Mouse (Mus musculus) neural tube, embryonic 13.5 days (tissue): ENCODE measurements around the gene Tmeff1. TPM values are rescaled to one million over a fixed set of nuclear protein-coding genes. Genes with fewer than 3 reads are reported as not detected.

ENCODE experiments used
- ATAC-seq: fragments of 200-750 bp; cut with Nextera tagmentation; 2 replicates; pipeline ENCODE4 v1.8.0; 2017; ENCODE audit warnings: low read depth, mild to moderate bottlenecking, moderate TSS enrichment, moderate library complexity
- H3K27ac ChIP-seq: fragments of 300-500 bp; sonication (generic); replicated peaks from 2 replicates; pipeline ENCODE4 v1.5.1; 2015; ENCODE audit warnings: moderate library complexity, mild to moderate bottlenecking, inconsistent platforms
- H3K27me3 ChIP-seq: fragments of 300-500 bp; sonication (generic); 2 replicates; pipeline ENCODE4 v1.6.1; 2015; ENCODE audit warnings: mild to moderate bottlenecking, inconsistent platforms
- H3K36me3 ChIP-seq: fragments of 300-500 bp; sonication (generic); 2 replicates; pipeline ENCODE4 v1.6.1; 2015; ENCODE audit warnings: mild to moderate bottlenecking, inconsistent platforms
- H3K4me1 ChIP-seq: fragments of 300-500 bp; sonication (generic); replicated peaks from 2 replicates; pipeline ENCODE4 v1.6.1; 2015; ENCODE audit warnings: inconsistent platforms
- H3K4me2 ChIP-seq: fragments of 300-500 bp; sonication (generic); 2 replicates; pipeline ENCODE4 v1.6.1; 2015; ENCODE audit warnings: inconsistent platforms, mild to moderate bottlenecking, moderate library complexity
- H3K4me3 ChIP-seq: fragments of 300-500 bp; sonication (generic); 2 replicates; pipeline ENCODE4 v1.5.1; 2015; ENCODE audit warnings: mild to moderate bottlenecking, inconsistent platforms
- H3K9ac ChIP-seq: fragments of 300-500 bp; sonication (generic); 2 replicates; pipeline ENCODE4 v1.6.1; 2015; ENCODE audit warnings: moderate library complexity, mild to moderate bottlenecking, inconsistent platforms
- H3K9me3 ChIP-seq: fragments of 300-500 bp; sonication (generic); 2 replicates; pipeline ENCODE4 v1.6.1; 2016; ENCODE audit warnings: inconsistent platforms
- WGBS: fragments of 180-500 bp; shearing (Covaris S2); methylation state at CpG from one replicate; pipeline ENCODE4 v1.1.7; 2015; 5-methylcytosine and 5-hydroxymethylcytosine counted together
- polyA plus RNA-seq: library from polyadenylated mRNA; unstranded; fragments of >200 nt; fragmentation: Nextera tagmentation; extraction: Ambion mirVana; gene quantifications from 2 replicates; pipeline ENCODE4 v1.2.1, GENCODE M21; 2015

The Tmeff1 gene
- polyA plus RNA-seq, 1 experiment from 2014 or later = 315 TPM

GRCm38 (mm10) chr4:48579475-48580110 is 5.4 kb upstream of the Tmeff1 start:
- peaks cover 26% of the 10 kb centered on the region for H3K4me1 ChIP-seq
- no peaks in the 10 kb centered on the region for H3K9me3 ChIP-seq
- no peak overlapping the region for H3K4me2 ChIP-seq
- H3K27ac ChIP-seq = no peak overlapping the region
- no peak overlapping the region for H3K9ac ChIP-seq
- no peak overlapping the region for H3K4me3 ChIP-seq
- no peaks in the 10 kb centered on the region; the same call in 1 of the 2 replicates for H3K27me3 ChIP-seq
- no peak for ATAC-seq
- H3K36me3 ChIP-seq = no peaks in the 10 kb centered on the region
- 56% methylated on average over 6 of the region's 6 CpGs for WGBS

GRCm38 (mm10) chr4:48581201-48581600 is 3.8 kb upstream of the Tmeff1 start:
- Histone ChIP-seq H3K27me3 (no peaks in the 10 kb centered on the region), H3K4me1 (peaks cover 26% of the 10 kb centered on the region), H3K36me3 (no peaks in the 10 kb centered on the region), H3K4me2 (no peak overlapping the region), H3K9ac (0 out of 2 replicates have a peak overlapping the region, but pooled peaks have one; percentile 17), H3K27ac (no peak overlapping the region), H3K9me3 (no peaks in the 10 kb centered on the region), H3K4me3 (no peak overlapping the region)
- no peak for ATAC-seq
- WGBS = 18% methylated on average over 2 of the region's 2 CpGs

- no peak overlapping the region for H3K4me2 ChIP-seq
- no peaks in the 10 kb centered on the region for H3K9me3 ChIP-seq
- no peaks in the 10 kb centered on the region for H3K36me3 ChIP-seq
- H3K27me3 ChIP-seq = no peaks in the 10 kb centered on the region
- no peak overlapping the region for H3K9ac ChIP-seq
- ATAC-seq = no peak
- no peak overlapping the region for H3K4me3 ChIP-seq
- 54% methylated on average over 2 of the region's 3 CpGs for WGBS
- no peak overlapping the region for H3K27ac ChIP-seq
- H3K4me1 ChIP-seq = peaks cover 32% of the 10 kb centered on the region
These were observed 3.0 kb upstream of the Tmeff1 start for GRCm38 (mm10) chr4:48581993-48582392.

GRCm38 (mm10) chr4:48582941-48583340 is 2.0 kb upstream of the Tmeff1 start:
- 25% methylated on average over 2 of the region's 2 CpGs for WGBS
- no peak overlapping the region for H3K4me2 ChIP-seq
- H3K9me3 ChIP-seq = no peaks in the 10 kb centered on the region
- peaks cover 40% of the 10 kb centered on the region for H3K4me1 ChIP-seq
- H3K27me3 ChIP-seq = no peaks in the 10 kb centered on the region
- ATAC-seq = no peak
- no peak overlapping the region for H3K9ac ChIP-seq
- 0 out of 2 replicates have a peak overlapping the region, but pooled peaks have one; percentile 33 for H3K27ac ChIP-seq
- H3K36me3 ChIP-seq = peaks cover 3% of the 10 kb centered on the region; the same call in 1 of the 2 replicates
- no peak overlapping the region for H3K4me3 ChIP-seq

GRCm38 (mm10) chr4:48585241-48586098 is 496 bp downstream of the Tmeff1 start:
- Histone ChIP-seq H3K4me3 (peak overlapping the region; percentile 96), H3K4me1 (peaks cover 61% of the 10 kb centered on the region), H3K9me3 (no peaks in the 10 kb centered on the region), H3K27me3 (no peaks in the 10 kb centered on the region), H3K36me3 (peaks cover 3% of the 10 kb centered on the region; the same call in 1 of the 2 replicates), H3K4me2 (peak overlapping the region; percentile 80), H3K27ac (peak overlapping the region; percentile 99), H3K9ac (peak overlapping the region; percentile 97)
- peak; percentile 79 for ATAC-seq
- WGBS = under 1% methylated on average over 74 of the region's 92 CpGs

- H3K27ac ChIP-seq = peak overlapping the region; percentile 99
- H3K4me3 ChIP-seq = peak overlapping the region; percentile 96
- peak; percentile 44 for ATAC-seq
- peaks cover 3% of the 10 kb centered on the region; the same call in 1 of the 2 replicates for H3K36me3 ChIP-seq
- H3K9ac ChIP-seq = peak overlapping the region; percentile 97
- H3K27me3 ChIP-seq = no peaks in the 10 kb centered on the region
- H3K4me1 ChIP-seq = peaks cover 60% of the 10 kb centered on the region
- H3K4me2 ChIP-seq = peak overlapping the region; percentile 80
- no peaks in the 10 kb centered on the region for H3K9me3 ChIP-seq
- WGBS = under 1% methylated on average over 12 of the region's 12 CpGs
These were observed 1.3 kb downstream of the Tmeff1 start for GRCm38 (mm10) chr4:48586099-48586821.

- Histone ChIP-seq H3K27me3 (no peaks in the 10 kb centered on the region), H3K4me2 (0 out of 2 replicates have a peak overlapping the region, but pooled peaks have one; percentile 1), H3K27ac (no peak overlapping the region), H3K36me3 (peaks cover 3% of the 10 kb centered on the region; the same call in 1 of the 2 replicates), H3K9ac (no peak overlapping the region), H3K9me3 (no peaks in the 10 kb centered on the region), H3K4me1 (peaks cover 64% of the 10 kb centered on the region), H3K4me3 (peak overlapping the region; percentile 96; the same call in 1 of the 2 replicates)
- ATAC-seq = no peak
- 95% methylated on average over 2 of the region's 2 CpGs for WGBS
These were observed 2.6 kb downstream of the Tmeff1 start for GRCm38 (mm10) chr4:48587526-48587925.

GRCm38 (mm10) chr4:48588576-48588975 is 3.6 kb downstream of the Tmeff1 start:
- H3K4me2 ChIP-seq = 0 out of 2 replicates have a peak overlapping the region, but pooled peaks have one; percentile 10
- ATAC-seq = no peak
- H3K4me1 ChIP-seq = peaks cover 56% of the 10 kb centered on the region
- peaks cover 3% of the 10 kb centered on the region; the same call in 1 of the 2 replicates for H3K36me3 ChIP-seq
- no peak overlapping the region for H3K9ac ChIP-seq
- H3K9me3 ChIP-seq = no peaks in the 10 kb centered on the region
- 74% methylated on average over 9 of the region's 9 CpGs for WGBS
- no peaks in the 10 kb centered on the region for H3K27me3 ChIP-seq
- no peak overlapping the region for H3K27ac ChIP-seq
- no peak overlapping the region for H3K4me3 ChIP-seq

GRCm38 (mm10) chr4:48590862-48591261 is 5.9 kb downstream of the Tmeff1 start:
- Histone ChIP-seq H3K4me2 (no peak overlapping the region), H3K27ac (no peak overlapping the region), H3K36me3 (peaks cover 3% of the 10 kb centered on the region; the same call in 1 of the 2 replicates), H3K9ac (no peak overlapping the region), H3K4me3 (no peak overlapping the region), H3K27me3 (no peaks in the 10 kb centered on the region), H3K9me3 (no peaks in the 10 kb centered on the region), H3K4me1 (peaks cover 49% of the 10 kb centered on the region)
- 91% methylated on average over 7 of the region's 7 CpGs for WGBS
- no peak for ATAC-seq

GRCm38 (mm10) chr4:48591390-48591789 is 6.4 kb downstream of the Tmeff1 start:
- Histone ChIP-seq H3K9ac (no peak overlapping the region), H3K4me1 (peaks cover 49% of the 10 kb centered on the region), H3K4me3 (no peak overlapping the region), H3K9me3 (no peaks in the 10 kb centered on the region), H3K27me3 (no peaks in the 10 kb centered on the region), H3K4me2 (no peak overlapping the region), H3K36me3 (peaks cover 3% of the 10 kb centered on the region; the same call in 1 of the 2 replicates), H3K27ac (no peak overlapping the region)
- WGBS = 84% methylated on average over 3 of the region's 3 CpGs
- no peak for ATAC-seq

- ATAC-seq = no peak
- no peaks in the 10 kb centered on the region for H3K27me3 ChIP-seq
- 76% methylated on average over 5 of the region's 5 CpGs for WGBS
These were observed 7.4 kb downstream of the Tmeff1 start for GRCm38 (mm10) chr4:48592328-48592727.

More at GRCm38 (mm10) chr4:48592328-48592727, 7.4 kb downstream of the Tmeff1 start:
- H3K36me3 ChIP-seq = peaks cover 3% of the 10 kb centered on the region; the same call in 1 of the 2 replicates
- no peaks in the 10 kb centered on the region for H3K9me3 ChIP-seq
- H3K4me1 ChIP-seq = peaks cover 40% of the 10 kb centered on the region
- no peak overlapping the region for H3K27ac ChIP-seq
- H3K4me3 ChIP-seq = no peak overlapping the region
- no peak overlapping the region for H3K9ac ChIP-seq
- no peak overlapping the region for H3K4me2 ChIP-seq
